Mouse (Mus musculus) left cerebral cortex, adult 8-10 months (tissue): ENCODE results near the gene Erg. TPM values are rescaled to one million over a fixed set of nuclear protein-coding genes. Genes with fewer than 3 reads are reported as not detected.
A peak's percentile ranks its signal among the peaks of the same experiment; 100 is the strongest.

Experiments used
- DNase-seq, 2 experiments: peaks; one replicate each; pipeline ENCODE4 v3.0.0; 2022; ENCODE audit warnings: low spot score in 2 of 2
- total RNA-seq, 4 experiments: library from RNA; stranded (reverse); gene quantifications; 2 replicates each; pipeline ENCODE4 v1.2.4; 2022

Gene Erg
- total RNA-seq, 4 experiments from 2014 or later, result 5.0 to 6.3 (median 5.7) TPM

DNA sequence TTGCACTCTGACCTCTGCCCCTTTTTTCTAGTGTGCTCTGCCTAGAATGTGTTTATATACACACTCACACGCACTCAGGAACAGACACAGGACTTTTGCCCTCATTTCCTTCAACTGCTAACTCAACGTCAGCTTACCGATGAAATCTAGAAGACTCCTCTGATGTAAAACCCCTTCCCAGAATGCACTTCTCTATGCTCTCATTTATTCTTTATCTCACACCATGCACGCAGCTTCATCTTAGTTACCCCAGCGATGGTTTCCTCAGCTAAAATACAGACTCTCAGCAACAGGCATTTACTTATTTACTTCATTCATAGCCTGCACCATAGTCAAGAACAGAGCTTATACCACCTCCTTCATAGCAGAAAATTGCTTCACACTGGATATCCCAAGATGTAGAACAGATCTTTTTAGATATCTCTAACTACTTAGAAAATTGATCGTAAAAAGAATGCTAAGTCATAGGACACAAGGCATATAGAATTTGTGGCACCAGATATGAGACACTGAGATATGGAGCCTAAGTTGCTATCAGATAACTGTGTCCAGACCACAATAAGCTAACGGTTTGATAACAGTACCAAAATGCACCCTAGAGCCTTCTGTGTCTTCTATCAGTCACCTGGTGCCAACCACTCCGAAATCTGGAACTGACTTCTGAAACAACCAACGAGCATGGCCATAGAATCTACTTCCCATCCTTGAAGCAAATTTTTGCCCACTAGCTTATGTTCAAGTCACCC lies 98.6 kb downstream of the Erg start:
- DNase-seq, result no peak

DNA sequence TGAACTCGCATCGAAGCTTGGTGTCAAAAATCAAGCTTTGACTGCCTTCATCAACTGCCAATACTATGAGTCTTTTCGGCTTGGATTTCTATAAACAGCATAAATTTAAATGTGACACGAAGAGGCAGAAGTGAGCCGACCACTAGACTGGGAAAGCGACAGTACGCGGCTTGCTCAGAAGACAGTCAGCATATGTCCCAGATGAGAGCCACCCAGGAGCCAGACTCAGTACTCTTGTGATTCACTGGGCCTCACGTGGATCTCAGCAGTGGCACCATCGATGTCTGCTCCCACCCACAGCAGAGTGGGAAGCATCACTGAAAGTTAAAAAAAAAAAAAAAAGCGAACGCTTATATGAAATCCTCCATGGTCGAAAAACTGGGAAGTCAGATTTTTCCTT lies 105.2 kb downstream of the Erg start:
- peak in 1 of 2 experiments; percentile 34 for DNase-seq

DNA sequence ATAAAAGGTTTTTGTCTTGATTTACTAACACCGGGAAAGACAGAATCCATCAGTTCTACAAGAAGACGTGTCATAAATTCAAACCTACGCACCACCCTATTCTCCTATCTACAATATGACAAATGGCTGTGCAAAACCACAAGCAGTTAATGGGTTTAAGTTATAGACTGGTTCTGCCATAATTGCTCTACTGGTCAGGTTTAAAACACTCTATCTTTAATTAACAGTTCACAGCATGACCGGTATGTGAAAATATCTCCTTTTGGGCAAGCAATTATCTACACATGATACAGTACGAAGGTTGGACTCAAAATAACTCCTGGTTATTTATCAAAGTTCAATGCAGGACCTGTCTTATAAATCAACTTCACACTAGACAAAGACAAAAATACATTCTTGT lies 107.8 kb downstream of the Erg start:
- no peak for DNase-seq

DNA sequence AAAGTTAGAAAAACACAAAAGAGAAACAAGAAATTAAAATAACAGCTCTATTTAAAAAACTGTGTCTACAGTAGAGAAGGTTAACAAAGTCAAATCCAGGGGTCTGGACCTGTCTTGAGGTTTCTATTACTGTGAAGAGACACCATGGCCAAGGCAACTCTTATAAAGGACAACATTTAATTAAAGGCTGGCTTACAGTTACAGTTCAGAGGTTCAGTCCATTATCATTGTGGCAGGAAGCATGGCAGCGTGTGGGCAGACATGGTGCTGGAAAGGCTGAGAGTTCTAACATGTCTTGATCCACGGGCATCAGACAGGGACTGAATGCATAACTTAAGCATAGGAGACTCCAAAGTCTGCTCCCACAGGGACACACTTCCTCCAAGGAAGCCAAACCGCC lies 111.4 kb downstream of the Erg start:
- no peak for DNase-seq

DNA sequence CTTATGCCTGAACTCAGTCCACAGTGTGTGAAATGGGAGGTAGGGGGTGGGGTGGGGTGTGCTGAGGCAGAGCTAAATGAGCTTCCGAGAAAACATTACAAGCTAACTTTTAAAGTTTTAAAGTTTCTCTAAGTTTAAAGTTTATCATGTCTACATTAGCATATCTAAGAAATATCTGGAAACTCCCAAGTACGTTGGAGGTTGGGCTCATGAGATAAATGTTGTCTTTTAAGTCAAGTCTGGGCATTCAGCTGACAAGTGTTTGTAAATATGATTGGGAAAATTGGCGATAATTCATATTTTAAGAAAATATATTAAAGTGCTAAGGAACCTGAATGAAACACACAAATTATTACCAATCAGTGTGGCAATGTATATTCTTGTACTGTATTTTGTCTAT lies 112.4 kb downstream of the Erg start:
- DNase-seq, result no peak

DNA sequence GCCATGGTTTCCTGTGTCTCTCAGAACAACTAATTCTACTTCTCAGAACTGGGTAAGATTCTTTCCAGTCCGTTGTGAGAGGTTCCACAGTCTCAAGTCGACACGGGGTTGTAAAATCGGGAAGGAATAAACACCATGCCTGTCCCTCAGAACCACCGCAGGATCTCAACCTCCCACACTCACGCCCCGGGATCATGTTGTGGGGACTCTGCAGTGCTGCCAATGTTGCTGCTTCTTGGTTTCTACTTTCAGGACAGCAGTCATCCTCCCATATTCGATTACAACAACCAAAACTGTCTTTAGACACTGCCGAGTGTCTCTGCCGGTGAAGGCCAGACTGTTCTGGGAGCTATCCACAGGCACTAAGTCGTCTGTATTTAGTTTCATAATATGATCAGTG lies 113.6 kb downstream of the Erg start:
- DNase-seq, result no peak

DNA sequence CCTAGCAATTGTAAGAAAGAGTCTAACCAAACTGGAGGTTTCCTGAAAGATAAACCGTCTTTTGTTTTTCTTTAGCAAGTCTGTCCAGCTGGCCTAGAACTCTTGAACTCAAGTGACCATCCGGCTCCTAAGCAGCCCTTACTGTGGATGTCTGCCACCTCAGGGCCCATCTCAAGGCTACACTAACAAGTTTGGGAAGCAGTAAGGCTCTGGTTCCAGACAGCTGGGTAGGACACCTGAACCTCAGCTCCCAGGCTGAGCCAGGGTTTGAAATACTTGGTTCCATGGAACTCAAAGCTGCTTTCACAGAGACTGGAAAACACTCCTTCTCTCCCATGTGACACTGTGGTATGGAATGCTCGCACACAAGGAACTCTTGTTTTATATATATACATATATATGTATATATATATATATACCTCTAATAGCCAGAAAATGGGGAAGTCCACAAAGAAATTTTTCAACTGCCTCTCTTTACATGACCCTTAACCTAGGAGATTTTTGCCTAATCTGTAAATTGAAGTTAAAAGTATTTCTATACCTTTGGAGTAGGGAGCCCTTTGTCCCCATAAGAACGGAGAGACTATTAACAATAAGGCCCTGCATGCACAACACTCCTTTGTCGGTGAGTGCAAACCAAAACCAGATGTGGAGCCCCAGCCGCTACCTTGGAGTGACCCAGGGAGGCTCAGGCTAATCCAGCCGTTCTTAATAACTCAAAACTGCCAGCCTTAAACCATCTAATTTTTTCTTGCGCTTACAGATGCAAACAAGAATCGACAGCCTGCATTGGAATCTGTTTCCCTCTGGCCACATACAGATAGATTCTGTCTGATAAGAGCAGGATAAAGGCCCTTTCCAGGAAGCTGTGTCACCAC lies 116.9 kb downstream of the Erg start:
- DNase-seq, result no peak

DNA sequence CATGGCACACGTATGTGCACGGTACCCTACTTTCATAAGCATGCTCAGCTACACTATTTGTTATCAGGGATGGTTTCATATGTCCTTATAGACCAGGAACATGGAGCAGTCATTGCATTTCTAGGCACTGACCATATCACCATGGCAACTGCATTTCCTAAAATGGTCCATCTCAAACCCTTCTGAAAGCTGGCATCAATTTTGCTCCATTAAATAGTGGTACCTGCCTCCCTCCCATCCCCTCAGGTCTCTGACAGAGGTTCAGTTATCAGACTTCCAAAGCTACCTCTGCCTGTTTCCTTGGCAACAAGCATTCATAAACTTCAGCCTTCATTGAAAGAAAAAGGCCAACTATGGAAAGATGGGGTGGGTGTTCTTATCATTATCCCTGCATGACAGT lies 118.5 kb downstream of the Erg start:
- no peak for DNase-seq

DNA sequence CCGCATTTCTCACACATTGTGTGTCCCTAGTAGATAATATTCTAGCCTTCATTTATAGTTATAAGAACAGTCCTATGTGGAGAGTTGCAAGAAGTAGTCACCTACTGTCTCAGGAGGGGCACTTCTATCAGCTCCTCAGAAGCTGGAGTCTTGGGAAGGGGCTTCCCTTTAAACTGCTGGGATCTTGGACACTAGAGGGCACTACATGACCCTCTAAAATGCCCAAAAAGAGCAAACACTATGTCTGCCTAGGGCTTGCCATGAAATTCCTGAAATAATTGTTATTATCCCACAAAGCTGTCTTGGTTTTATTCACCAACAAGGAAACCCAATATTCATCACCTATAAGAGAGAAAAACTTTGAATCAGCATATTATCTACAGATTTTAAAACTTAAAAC lies 119.8 kb downstream of the Erg start:
- no peak for DNase-seq

DNA sequence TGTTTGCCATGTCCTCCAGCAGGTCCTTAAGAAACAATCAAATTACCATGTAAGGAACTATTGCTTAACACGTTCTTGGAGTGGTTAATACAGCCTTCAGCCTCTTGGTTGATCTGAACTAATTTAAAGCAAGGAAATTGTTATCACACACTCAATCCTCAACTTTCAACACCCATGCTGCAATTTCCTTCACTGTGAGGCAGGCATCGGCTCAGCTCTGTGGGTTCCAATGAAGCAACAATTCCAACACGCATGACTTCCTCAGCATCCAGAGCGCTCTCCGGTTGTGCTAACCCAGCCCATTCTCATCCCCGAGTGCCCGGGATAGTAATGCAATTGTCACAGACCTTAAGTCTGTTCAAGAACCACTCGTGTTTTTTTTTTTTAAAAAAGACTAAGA lies 121.8 kb downstream of the Erg start:
- no peak for DNase-seq

DNA sequence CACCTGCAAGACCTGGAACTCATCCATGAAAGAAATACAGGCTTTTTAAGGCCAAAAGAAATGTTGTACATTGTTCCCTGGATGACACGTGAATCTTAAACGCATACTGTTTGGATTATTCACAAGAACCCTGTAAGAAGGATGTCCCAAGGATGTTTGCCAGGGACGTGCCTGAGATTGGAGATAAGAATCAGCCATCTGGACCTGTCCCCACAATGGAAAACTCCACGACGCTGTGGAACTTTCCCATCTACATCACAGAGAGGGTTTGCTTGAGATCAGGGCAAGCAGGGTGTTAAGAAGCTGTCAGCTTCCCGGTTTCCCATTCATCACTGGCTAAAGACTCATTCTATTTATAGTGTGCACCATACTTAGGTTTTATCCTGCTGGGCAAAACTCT lies 122.6 kb downstream of the Erg start:
- DNase-seq, result no peak

DNA sequence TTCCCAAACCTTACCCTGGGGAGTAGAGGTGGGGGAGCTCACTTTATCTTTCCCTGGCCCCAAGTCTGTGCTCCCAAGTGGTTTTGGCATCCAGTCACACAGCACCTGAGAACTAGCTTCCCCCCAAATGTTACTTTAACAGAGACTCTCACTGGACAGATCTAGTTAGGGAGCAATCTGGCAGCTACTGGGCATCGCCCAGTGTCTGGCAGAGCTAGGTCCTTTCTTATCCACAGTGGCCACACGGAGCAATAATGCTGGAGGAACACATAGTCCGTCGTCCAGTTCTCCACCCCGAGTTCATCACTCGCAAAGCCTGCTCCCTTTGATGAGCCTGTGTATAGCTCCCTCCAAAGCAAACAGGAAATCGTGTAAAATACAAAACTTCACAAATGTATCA lies 124.5 kb downstream of the Erg start:
- no peak for DNase-seq

DNA sequence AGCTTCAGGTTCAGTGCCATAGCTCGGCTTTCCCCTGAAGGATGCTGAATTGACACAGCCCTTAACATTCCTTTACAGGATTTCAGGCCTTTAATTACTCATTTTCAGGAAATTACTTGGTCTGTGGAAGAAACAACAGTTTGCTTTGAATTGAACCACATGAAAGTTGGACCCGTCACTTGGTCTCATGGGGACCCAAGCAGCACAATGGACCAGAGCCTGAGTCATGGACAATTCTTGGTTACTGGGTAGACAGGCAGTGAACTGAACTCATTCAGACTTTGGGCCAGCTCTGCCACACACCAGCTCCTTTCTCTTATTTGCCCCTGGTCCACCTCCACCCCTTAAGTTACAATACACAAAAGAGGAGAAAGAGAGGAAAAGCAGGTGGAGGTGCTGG lies 126.1 kb downstream of the Erg start:
- DNase-seq, result no peak

DNA sequence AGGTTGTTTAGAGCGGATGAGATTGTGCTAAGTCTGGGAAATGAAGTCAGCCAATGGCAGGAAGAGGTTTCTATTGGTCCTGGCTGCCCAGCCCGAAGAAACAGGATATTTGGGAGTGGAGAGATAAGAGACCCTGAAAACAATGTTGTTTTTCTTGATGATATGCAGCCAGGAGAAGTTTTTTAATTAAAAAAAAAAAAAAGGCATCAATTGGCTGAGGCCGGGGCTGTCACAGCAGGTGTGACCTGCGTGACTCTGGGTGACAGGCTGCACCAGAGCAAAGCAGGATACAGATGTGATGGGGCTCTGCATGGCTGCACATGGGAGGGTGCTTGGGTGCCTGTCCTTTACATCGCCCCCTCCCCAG lies 127.1 kb downstream of the Erg start:
- no peak for DNase-seq

DNA sequence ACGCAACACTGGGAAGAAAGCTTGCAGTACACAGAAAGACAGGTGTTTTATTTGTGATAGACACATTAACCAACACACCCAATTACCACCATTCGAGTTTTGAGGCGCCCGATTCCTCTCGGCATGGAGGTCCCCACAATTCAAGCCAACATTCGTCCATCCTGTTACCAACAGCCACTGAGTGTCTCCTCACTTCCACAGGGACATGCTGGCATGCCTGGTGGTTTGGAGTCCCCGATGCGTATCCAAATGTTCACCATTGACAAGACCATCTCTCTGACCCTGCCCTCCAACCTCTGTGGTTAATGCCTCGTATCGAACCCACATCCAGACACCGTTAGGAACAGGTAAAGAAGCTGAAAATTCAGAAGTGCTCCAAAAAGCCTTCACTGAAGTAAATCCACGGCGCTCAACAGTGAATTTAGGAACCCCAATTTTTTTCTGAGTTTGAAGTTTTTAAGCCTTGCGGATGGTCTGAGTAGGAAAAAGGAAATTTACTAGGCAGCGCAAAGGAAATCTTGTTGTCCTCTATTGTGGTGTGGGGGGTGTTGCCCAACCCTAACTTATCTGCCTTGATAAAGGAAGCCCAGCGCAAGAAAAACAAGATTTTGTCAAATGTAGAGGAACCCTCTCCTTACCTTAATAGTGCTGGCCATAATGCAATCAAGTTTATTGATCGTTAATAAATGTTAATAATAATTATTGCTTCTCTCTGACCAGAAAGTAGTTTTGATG lies 127.6 kb downstream of the Erg start:
- no peak for DNase-seq

DNA sequence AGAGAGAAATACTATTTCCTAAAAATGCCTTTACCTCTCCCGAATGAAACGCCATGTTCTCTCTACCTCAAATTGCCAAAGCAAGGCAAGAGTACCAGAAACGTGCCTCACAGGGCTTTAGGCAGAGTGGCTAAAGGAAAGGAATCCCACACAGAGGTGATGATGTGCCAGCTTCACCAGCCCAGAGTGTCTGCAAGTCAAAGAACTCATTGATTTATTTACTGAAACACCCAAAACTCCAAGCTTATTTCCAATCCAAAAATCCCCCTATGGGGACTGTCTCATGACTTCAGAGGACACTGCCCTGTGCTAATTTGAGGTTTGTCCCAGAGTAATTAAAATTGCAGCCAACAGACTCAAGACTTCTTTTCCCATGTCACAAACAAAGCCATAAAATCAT lies 129.4 kb downstream of the Erg start:
- no peak for DNase-seq

DNA sequence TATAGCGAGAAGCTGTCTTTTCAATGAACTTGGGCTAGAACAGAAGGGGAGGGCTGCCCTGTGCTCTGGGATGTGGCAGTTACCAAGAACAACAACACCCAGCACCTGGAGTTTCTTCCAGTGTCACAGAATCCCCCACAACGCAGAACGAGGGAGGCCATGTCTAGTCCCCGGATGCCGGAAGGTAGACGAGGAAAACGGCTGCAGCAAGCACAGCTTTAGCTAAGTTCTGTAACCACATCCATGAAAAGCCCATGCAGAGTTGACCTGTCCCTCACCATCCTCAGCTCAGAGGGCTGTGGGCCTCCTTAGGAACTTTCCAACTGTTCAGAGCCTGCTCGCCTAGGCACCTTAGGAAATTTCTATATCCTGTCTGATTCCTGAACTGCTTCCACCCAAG lies 130.5 kb downstream of the Erg start:
- no peak for DNase-seq

DNA sequence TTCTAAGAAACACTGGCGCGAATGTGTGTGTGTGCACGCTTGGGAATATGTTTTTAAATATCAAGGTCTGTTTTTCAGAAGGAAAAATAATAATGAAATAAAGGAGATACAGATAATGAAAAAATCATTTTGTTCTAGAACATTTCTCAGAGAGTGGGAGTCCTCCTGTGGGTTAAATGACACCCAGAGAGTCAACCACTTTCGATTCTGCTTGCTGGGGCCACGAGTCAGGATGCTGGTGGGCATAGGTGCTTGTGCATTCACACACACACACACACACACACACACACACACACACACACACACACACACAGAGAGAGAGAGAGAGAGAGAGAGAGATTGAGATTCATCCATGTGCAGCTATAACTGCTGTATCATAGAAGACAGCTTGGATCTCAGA lies 130.9 kb downstream of the Erg start:
- no peak for DNase-seq

DNA sequence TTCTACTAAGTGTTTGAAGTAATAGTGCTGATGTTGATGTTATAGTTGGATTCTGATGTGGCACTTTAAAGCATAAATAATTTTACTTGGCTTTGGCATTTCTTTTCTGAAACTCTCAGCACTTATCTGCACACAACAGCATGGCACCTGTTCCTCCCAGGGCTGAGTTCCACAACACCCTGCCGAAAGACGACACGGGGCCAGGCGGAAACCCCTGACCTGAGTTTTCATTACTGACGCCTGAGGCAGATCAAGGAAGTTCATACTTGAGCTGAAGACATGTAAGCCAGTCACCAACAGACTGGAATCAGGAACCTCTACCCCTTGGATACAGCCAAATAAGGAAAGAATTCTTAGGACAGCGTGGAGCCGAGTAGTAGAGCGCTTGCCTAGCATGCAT lies 134.0 kb downstream of the Erg start:
- DNase-seq, result no peak

DNA sequence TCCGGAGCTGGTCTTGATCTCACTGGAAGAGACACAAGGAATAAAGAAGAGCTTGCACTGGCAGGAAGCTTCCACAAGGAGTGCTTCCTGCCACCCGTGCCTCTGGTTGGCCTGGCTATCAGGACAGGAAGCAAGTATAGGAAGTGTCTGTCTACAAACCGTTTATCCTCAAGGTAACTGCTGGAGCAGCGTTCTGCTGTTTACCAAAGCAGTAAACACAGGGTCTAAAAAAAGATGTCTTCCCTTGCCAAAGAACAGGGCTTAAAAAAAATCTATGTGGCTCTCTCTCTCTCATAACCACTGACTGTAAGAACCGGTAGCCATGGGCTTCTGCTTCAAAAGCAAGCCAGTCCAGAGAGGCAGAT lies 137.1 kb downstream of the Erg start:
- DNase-seq, result no peak

DNA sequence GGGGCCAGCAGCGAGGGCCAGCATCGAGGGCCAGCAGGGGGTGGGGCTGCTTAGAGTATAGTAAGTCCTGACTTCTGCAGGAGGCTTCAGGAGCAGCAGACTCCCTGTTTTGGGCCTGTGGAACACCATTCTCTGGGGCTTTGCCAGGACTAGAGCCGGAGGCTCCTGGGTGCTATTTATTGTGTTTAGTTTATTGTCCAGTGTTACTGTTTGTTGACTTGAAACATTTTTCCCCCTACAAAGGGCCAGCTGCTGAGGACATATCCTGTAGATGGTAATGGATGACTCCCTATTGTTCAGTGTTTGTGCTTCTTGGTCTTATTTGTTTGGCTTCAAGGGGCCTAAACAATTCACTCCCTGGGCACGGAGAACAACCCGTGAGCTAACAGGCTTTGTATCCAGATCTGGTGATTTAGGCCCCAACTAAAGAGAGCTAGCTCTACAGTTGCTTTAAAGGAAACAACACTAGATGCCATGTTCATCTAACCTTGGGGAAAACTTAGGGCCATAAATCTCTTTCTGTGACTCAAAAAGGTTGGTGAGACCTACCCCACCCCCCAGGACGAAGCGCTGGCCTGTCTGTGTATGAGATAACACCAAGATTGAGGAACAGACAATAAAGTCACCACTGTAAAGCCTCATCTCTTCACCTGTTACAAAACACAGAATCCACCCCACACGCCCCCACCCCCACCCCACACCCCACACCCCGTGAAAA lies 137.6 kb downstream of the Erg start:
- no peak for DNase-seq

DNA sequence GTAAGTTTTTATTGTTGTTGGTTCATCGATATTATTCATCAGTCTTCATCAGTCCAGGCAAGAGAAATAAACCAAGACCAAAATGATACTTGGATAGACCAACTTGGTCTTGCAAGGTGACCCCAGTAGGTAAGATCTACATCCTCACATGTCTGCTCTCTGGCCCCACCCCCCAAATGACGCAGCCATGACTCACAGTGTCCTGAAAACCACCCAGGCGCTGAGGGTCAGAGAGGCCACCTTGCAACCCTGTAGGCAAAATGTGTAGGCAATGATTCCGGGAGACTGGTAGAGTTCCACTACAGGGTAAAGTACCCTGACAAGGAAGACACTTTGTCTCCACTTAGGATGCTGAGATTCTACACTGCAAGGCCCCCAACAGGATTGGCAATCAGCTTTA lies 138.5 kb downstream of the Erg start:
- no peak for DNase-seq
